ENCODE assay signal across 18 mouse cellular contexts in genomic region chr16:31609394-31610172, GRCm38 (mm10). TPM values are rescaled to one million over a fixed set of nuclear protein-coding genes. Genes with fewer than 3 reads are reported as not detected.
A peak's percentile ranks its signal among the peaks of the same experiment; 100 is the strongest.
DNase-seq lines count a peak whose midpoint lies in the region; ATAC-seq lines count a peak whose summit lies in the region.
"Had no signal": no experiment of that assay in that cellular context is flagged by ENCODE, and none has a peak within 500 bp of the region (broad histone marks: within the 10 kb centered on the region; RNA-seq: fewer than 3 reads in every experiment).

No protein-coding gene starts in this region.

- peak overlapping the region; percentile 8; the same call in 1 of the 2 replicates for H3K27ac ChIP-seq in kidney, embryonic 16.5 days (ENCODE audit: low read length)
- peak overlapping the region; percentile 41; the same call in 1 of the 2 replicates for H3K27ac ChIP-seq in liver, embryonic 16.5 days (ENCODE audit: low read length)
- H3K27ac ChIP-seq: hindbrain, embryonic 13.5 days; neural tube, embryonic 15.5 days had no signal

- no peak overlapping the region for H3K4me2 ChIP-seq in kidney, embryonic 16.5 days (replicated peaks; ENCODE audit: low read depth, low read length)
- peak overlapping the region; percentile 15; the same call in 1 of the 2 replicates for H3K4me2 ChIP-seq in liver, embryonic 16.5 days (ENCODE audit: low read depth, low read length)
- H3K4me2 ChIP-seq: hindbrain, embryonic 13.5 days; lung, embryonic 14.5 days; neural tube, embryonic 15.5 days had no signal

- no peak overlapping the region for H3K4me3 ChIP-seq in kidney, embryonic 16.5 days (ENCODE audit: low read length)
- no peak overlapping the region for H3K4me3 ChIP-seq in liver, embryonic 16.5 days (ENCODE audit: low read depth, low read length)
- H3K4me3 ChIP-seq: erythroblast, embryonic 14.5 days; hindbrain, embryonic 13.5 days; neural tube, embryonic 15.5 days had no signal

- no peak for DNase-seq in kidney, postnatal 36 days
- peak; percentile 62 for DNase-seq in R1 (ENCODE audit: low read depth, low spot score)
- no peak for DNase-seq in urinary bladder, postnatal 10 days (ENCODE audit: low spot score)
- DNase-seq: adrenal gland, adult 8-10 months; cerebellum, adult 8-10 months; layer of hippocampus, adult 9-11 months; lung, embryonic 14.5 days; retina, postnatal 1 day; thymus, adult 18-20 months had no signal

- no peaks in the 10 kb centered on the region for H3K9me3 ChIP-seq in kidney, embryonic 16.5 days (ENCODE audit: low read length)
- H3K9me3 ChIP-seq in liver, embryonic 16.5 days (replicated peaks; ENCODE audit: control insufficient read depth, low read length), result no peaks in the 10 kb centered on the region
- H3K9me3 ChIP-seq: hindbrain, embryonic 13.5 days; neural tube, embryonic 15.5 days had no signal

- H3K27me3 ChIP-seq in kidney, embryonic 16.5 days (ENCODE audit: insufficient read depth, low read length), result no peaks in the 10 kb centered on the region
- no peaks in the 10 kb centered on the region for H3K27me3 ChIP-seq in liver, embryonic 16.5 days (ENCODE audit: control insufficient read depth, insufficient read depth, low read depth, low read length)
- H3K27me3 ChIP-seq: CH12.LX; hindbrain, embryonic 13.5 days; neural tube, embryonic 15.5 days had no signal

- WGBS in kidney, embryonic 16.5 days, result 74% methylated on average over 10 of the region's 10 CpGs
- WGBS in liver, embryonic 16.5 days (ENCODE audit: insufficient replicate concordance), result 42% methylated on average over 10 of the region's 10 CpGs

- H3K36me3 ChIP-seq in kidney, embryonic 16.5 days (ENCODE audit: insufficient read depth, low read length), result no peaks in the 10 kb centered on the region
- H3K36me3 ChIP-seq in liver, embryonic 16.5 days (ENCODE audit: control insufficient read depth, insufficient read depth), result no peaks in the 10 kb centered on the region
- H3K36me3 ChIP-seq: hindbrain, embryonic 13.5 days; neural tube, embryonic 15.5 days had no signal

- ATAC-seq in kidney, embryonic 16.5 days (ENCODE audit: low FRiP score, low TSS enrichment), result no peak
- peak; percentile 71 for ATAC-seq in erythroid progenitor cell, adult 5-6 weeks (replicated peaks; ENCODE audit: low FRiP score, poor library complexity, severe bottlenecking)
- ATAC-seq in liver, embryonic 16.5 days (ENCODE audit: low read depth), result peak; percentile 68
- no peak for ATAC-seq in monocyte, adult 5-6 weeks (replicated peaks; ENCODE audit: insufficient number of reproducible peaks, low FRiP score, low TSS enrichment, poor library complexity, severe bottlenecking)
- ATAC-seq: intestine, embryonic 16.5 days had no signal

- no peak overlapping the region for H3K9ac ChIP-seq in kidney, embryonic 16.5 days (replicated peaks; ENCODE audit: low read length)
- H3K9ac ChIP-seq in liver, embryonic 16.5 days (ENCODE audit: low read depth, low read length), result no peak overlapping the region
- H3K9ac ChIP-seq: hindbrain, embryonic 13.5 days; lung, embryonic 14.5 days; neural tube, embryonic 15.5 days had no signal

- 0 out of 2 replicates have a peak, but pooled peaks cover 6% of the 10 kb centered on the region for H3K4me1 ChIP-seq in kidney, embryonic 16.5 days (ENCODE audit: insufficient read depth, low read length)
- H3K4me1 ChIP-seq in liver, embryonic 16.5 days (ENCODE audit: control insufficient read depth, low read depth, low read length), result peaks cover 28% of the 10 kb centered on the region
- H3K4me1 ChIP-seq: hindbrain, embryonic 13.5 days; neural tube, embryonic 15.5 days had no signal

RNA-seq across cellular contexts. Expression of gene Dlg1, which starts 53.7 kb away (rescaled TPM):
- polyA plus RNA-seq in kidney, embryonic 16.5 days (2015; fragmentation: Nextera tagmentation; extraction: Ambion mirVana), result 25.5 and 32.1 TPM in 2 replicates
- total RNA-seq in erythroid progenitor cell, adult 5-6 weeks (2015; ENCODE audit: low replicate concordance), result 29.3 and 38.6 TPM in 2 replicates
- total RNA-seq in erythroid progenitor cell, adult 5-6 weeks (2017; ENCODE audit: low replicate concordance), result 36.5 and 63.0 TPM in 2 replicates
- 6.4 and 6.7 TPM in 2 replicates for polyA plus RNA-seq in liver, embryonic 16.5 days (2015; fragmentation: Nextera tagmentation; extraction: Ambion mirVana)
- total RNA-seq in monocyte, adult 5-6 weeks (2017), result 66.7 to 92.9 TPM (median 70.2 TPM) in 3 replicates

Comparison
In these comparisons a context has a peak if more than half of its experiments do, and no peak if none do; other contexts are left out.
1. ATAC-seq: peak in erythroid progenitor cell, adult 5-6 weeks (single experiment) and liver, embryonic 16.5 days (single experiment); none in kidney, embryonic 16.5 days (single experiment) and monocyte, adult 5-6 weeks (single experiment).